Mouse (Mus musculus): Measurements from ENCODE around the gene Kcnk18.

Gene Kcnk18

DNA sequence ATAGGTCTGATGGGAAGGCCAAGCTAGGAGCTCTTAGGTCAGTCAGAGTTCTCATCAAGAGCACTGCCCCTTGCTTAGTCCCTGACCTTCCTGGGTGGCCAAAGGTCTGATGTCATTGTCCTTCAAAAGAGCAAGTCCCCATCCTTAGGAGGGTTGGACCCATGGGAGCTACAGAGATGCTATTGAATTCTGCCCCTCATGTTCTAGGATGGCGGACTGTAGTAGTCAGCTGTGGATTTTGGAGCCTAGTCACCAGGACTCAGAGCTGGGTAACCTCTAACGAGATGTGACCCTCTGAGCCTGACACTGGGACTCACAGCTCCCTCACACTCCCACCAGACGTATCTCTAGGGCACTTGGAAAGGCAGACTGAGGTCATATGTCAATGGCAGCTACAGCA lies 9.4 kb downstream of the Kcnk18 start:
- DNase-seq (ENCODE audit: low spot score), result no peak

DNA sequence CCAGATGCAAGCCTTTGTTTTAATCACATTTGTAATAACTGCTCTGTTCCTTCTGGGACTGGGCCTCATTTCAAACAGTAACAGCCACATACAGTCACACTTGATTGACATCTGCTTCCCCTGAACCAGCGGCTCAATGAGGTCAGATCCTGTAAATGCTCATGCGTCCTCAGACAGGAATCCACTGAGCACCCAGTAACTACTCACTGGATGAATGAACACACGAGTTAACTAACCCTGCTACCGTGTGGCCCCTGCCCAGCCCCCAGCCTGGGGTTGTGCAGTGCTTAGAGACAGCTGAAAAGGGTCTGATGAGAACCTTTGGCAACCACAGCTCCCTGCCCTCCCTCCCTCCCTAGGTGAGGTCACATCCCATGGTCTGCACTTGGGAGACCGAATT lies 13.8 kb downstream of the Kcnk18 start:
- DNase-seq (ENCODE audit: low spot score), result no peak

DNA sequence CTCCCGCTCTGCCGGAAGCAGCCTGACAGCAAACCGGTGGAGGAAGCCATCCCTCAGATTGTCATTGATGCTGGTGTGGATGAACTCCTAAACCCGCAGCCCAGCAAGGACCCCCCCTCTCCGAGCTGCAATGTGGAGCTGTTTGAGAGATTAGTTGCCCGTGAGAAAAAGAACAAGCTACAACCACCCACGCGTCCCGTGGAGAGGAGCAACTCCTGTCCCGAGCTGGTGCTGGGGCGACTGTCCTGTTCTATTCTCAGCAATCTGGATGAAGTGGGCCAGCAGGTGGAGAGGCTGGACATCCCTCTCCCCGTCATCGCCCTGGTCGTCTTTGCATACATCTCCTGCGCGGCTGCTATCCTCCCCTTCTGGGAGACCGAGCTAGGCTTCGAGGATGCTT lies 16.0 kb downstream of the Kcnk18 start:
- no peak for DNase-seq (ENCODE audit: low spot score)

DNA sequence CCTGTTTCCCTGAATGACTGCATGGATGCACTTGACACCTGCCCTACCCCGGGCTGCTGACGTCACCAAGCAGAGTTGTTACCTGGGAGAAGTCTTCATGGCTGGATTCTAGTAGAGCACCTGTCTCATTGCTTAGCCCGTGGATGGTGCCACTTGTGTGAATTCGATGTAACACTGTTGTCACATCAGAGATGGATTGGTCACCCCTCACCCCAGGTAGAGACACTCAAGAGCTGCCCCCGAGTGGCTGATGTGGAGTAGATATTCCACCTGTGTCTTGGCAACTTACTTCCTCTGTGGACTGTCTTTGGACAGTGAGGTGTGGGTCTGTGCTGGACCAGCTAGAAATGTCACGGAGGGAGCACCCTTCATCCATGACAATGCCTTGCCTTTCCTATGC lies 17.0 kb downstream of the Kcnk18 start:
- no peak for DNase-seq (ENCODE audit: low spot score)

DNA sequence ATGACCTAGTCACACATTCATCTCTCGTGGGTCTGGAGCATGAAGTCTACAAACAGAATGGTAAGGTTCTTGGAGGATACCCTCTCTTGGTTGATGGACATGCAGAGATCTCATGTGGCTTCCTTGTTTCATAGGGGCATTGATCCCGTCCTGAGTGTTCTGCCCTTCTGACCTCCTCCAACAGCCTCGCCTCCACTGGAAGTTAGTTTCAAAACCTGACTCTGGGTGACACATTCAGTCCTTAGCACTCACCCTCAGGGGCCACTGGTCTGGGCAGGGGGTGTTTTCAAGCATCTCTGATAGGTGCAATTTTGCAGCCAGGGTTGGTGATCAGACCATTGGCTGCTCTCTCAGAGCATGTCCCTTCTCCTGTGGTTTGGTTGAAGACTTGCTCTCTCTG lies 19.6 kb downstream of the Kcnk18 start:
- DNase-seq (ENCODE audit: low spot score), result no peak

DNA sequence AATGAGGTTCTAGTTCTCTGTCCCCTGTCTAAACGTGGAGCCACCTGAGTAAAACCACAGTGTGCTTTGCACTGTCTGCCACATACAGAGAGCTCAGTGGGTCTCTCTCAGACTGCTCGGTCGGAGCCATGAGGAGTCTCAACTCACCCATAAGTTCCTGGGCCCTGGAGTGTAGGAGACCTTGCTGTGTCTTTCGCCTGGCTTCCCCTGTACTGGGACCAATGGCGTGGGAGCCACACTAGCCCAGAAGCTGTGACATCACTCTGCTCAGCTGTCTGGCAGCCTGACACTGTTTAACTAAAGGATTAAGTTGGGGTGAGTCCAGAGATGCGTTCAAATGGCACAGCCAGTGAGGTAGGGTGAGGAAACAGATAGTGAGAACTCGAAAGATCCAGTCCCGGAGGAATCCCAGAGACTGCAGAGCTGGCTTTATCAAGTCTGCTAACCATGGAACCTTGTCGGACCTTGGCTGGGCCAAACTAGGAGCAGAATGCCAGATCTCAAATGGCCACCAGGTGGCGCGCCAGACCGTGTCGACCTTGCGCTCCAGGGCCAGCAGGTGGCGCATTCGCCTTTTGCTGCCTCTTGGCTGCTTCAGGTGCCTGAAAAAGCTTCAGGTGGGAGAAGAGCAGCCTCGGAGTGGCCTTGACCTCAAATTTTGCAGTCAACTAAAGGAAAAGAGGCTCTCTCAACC lies 20.3 kb downstream of the Kcnk18 start:
- peak; percentile 86 for DNase-seq (ENCODE audit: low spot score)

DNA sequence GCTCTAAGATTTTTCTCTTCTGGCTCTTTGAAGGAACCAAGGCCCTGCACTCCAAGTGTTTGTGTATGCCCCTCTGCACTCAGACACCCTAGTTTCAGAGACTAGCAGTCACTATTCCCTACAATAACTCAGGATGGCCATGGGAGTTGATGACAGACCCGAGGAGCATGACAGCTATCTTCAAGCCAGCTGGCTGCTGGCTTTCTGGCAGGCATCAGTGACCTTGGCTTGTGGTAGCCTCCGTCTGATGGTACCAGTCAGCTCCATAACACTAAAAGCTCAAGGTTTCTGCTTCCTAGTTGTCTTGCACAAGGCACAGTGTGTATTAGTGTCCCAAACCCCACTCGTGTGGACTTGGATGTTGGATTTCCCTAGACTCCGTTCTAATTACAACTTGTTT lies 23.0 kb downstream of the Kcnk18 start:
- DNase-seq (ENCODE audit: low spot score), result peak; percentile 35

DNA sequence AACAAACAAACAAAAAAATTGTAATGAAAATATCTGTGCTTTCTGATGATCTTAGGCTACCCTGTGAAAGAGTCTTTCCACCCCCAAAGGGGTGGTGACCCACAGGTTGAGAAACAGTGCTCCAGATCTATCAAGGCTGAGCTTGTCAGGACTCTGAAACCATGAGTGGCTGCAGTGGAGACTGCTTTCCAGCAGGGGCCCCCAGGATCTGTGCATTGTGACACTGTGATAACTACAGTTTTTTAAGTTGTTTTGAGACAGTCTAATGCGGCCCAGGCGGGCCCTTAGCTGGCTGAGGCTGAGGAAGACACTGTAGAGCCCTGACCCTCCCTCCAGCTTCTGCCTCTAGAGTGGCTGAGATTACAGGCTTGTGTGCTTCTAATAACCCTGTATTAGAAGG lies 24.0 kb downstream of the Kcnk18 start:
- DNase-seq (ENCODE audit: low spot score), result no peak

DNA sequence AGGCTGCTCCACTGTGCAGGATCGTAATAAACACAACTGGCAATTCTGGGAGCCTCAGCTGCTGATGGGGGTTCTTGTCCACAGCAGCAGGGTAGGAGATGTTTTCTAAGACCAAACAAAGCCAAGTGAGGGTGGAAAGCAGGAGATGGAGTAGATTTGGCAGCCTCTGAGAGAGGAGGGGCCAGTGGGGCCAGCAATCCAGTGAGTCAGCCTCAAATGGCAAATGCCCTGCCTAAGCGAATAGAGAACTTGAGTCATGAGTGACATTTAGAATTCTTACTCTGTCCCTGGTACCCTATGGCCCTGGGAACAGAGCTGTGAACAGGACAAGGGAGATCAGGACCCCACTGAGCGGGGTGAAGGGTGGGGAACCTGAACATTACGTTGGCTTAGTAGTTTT lies 29.1 kb downstream of the Kcnk18 start:
- DNase-seq (ENCODE audit: low spot score), result no peak

DNA sequence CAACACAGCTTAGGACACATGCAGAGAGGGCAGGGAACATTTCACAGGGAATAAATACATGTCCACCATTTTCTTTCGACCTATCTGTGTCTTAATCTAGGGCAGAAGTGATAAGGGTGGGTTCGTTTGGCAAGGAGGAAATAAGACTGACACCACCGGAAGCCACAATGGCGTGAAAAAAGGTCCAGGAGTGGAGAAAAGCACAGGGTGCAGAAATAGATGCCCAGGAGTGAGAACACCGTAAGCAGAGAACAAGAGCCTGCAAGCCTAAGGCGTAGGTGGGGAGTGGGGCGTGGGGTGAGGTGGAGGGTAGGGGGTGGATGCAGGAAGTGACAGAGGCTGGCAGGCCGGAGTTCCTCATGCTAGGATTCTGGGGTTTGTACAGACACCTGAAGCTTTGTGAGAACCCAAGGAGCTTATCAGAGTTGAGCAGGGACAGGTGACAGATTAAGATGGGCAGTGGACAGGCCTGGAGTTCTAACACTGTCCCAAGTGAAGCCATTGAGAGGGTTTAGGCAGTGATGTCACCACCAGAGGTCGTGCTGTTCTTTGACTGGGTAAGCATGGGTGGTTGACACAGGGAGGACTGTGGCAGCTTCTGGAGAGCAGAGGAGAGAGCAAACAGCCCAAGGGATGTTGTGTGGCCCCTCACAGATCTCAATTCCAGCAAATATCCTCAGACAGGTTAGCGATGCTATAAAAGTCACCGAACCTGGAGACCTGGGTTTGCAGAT lies 29.7 kb downstream of the Kcnk18 start:
- no peak for DNase-seq (ENCODE audit: low spot score)

DNA sequence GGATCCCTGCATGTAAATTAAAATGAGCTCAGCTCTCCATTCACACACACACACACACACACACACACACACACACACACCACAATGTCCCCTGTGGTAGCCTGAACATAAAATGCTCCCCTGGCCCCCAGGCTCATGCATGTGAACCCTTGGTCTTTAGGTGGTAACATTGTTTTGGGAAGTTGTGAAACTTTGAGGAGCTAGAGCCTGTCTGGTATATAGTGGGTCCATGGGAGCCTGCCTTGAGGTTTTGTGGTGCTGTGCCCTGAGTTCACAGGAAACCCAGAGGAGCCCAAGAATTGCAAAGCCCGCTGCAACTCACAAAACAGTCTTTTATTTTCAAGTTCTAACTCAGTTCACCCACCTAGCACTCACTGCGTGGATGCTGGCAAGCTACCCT lies 33.6 kb downstream of the Kcnk18 start:
- no peak for DNase-seq (ENCODE audit: low spot score)

DNA sequence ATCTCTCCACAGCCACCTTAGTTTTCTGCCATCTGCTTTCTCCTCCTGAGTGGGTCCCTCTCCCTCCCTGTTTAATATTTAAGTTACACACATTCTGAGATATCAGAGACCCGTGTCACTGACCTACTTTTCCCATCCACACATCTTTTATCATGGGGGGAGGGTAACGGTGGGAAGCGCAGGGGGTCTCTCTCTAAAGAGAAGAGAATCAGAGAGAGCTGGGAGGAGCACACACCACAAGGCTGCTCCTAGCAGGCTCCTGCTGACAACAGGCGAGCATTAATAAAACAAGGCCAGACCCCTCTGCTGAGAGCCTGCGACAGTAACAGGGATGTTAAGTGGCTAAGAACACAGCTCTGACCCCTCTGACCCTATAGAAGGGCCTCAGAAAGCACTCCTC lies 40.6 kb downstream of the Kcnk18 start:
- no peak for DNase-seq (ENCODE audit: low spot score)

DNA sequence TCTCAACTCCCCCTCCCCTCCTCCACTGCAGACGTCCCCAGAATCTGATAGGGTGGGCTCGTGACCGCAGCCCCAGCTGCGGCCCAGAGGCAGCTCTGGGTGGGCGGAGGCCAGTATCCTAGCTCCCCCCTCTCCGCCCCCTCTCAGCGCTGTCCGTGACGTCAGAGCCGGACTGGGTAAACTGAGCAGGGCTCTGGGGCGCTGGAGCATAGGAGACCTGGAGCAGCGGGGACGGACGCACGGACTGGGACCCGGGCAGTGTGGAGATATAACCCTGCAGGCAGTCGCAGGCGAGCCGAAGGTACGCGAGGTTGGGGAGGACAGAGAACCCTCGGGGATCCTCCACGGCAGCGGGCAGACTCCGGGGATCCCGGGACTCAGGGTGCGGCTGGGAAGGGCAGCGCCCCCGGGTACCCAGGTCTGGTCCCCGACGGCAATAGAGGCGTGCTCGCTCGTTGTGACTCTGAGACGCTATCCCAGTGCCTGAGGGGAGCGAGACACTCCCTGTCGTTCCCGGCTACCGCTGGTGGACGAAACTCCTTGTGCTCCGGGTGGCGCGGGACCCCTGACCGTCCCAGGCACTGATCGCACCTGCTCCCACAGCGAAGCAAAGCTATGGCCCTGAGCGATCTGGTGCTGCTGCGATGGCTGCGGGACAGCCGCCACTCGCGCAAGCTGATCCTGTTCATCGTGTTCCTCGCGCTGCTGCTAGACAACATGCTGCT lies 41.9 kb downstream of the Kcnk18 start, which contains the start of gene Slc18a2:
TSS of gene Slc18a2 (plus strand) at position 179 of the 725 bp plus-strand sequence.
- DNase-seq (ENCODE audit: low spot score), result peak; percentile 67

DNA sequence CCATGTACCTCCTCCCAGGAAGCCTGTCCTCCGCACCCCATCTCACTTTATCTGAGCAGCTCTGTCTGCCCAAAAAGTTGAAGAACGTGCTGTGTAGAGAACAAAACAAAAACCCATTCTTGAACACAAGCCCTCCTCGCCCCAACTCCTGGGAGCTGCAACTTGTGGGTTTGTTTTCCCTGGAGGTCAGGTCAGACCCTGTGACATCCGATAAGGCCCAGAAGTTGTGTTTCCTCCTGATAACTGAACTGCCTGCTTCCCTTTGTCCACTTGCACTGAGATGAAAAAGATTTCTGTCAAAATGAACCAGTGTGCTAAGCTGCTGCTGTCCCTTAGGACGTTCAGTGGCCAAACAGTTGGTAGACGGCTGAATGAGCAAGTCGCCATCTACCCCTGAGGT lies 42.6 kb downstream of the Kcnk18 start:
- DNase-seq (ENCODE audit: low spot score), result no peak

DNA sequence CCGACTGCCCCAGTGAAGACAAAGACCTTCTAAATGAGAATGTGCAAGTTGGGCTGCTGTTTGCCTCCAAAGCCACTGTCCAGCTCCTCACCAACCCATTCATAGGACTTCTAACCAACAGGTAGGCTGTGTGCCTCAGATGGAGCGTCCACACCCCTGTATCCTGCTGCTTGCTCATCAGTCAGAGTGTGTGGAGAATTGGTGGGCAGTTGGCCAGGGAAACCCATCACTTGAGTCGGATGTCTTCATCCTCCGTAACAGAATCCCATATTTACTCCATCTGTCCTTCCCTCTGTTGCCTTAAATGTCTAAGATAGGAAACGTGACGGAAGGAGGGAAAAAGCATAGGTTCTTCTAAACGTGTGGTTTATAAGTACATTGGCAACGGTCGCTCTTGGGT lies 44.2 kb downstream of the Kcnk18 start:
- no peak for DNase-seq (ENCODE audit: low spot score)

DNA sequence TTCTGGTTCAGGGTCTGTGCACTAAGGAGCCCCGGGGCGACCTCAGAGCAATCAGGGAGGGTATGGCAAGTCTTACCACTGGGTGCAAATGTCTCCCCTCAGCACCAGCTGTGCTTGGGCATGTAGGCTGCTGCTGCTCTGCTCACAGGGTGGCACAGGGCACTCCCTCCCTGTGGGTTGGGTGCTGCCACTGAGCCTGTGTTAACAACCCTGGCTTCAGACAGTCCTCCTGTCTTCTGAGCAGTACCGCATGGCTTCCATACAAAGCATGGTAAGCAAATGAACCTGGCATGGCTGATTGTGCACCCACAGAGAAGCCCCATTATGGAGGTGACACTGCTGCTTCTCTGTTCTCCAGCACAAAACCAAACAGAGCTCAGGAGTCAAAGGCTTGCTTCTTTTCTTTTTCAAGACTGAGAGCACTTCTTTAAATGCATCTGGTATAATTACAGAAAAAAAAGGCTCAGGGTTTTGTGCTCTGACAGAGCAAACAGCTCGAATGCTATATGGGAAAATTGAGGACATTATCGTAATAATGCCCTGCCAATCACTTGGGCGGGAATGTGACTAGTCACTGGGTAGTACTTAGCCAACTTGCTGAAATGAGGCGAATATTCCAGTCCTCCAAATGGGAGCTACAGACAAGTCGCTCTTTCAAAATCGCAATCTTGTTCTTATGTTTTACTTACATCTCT lies 46.0 kb downstream of the Kcnk18 start:
- no peak for DNase-seq (ENCODE audit: low spot score)

DNA sequence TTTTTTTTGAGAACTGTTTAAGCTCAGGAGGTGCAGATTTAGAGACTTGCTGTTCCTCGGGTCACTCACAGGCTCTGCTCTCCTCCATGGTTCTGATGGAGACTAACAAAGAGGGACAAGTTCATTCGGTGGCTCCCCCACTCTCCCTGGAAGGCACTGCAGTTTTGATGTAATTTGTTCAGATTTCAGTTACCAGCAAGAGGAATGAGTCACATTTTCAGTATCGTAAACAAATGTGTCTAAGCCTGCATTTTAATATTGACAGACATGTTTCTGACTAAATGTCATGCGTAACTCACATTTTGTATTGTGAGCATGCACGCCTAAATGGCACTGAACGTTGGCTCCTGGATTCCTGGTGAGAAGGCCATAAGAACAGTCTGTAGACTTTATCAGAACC lies 46.9 kb downstream of the Kcnk18 start:
- DNase-seq (ENCODE audit: low spot score), result no peak

DNA sequence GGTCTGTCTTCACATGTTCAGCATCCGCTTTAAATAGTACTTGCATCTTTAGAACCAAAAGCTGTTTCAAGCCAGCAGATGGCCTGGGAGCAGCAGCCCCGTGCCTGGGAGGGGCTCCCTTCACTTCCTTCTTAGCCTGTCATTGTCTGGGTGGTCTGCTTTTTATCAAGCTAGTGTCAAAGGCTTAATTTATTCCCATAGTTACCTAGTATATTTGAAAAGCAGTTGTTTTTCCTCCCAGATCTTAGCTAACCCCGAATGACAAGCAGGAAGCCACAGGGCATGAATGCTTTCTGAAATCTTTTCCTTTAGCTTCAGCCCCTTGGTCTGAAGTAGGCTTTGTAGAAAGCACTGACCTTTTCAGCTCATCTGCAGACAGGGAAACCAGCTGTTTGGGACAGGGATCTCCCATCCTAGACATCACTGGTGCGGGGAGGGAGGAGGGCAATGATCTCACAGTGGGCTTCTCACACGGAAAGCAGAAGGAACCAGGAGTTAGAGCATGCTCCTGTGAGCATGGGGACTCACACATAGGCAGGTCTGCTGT lies 48.5 kb downstream of the Kcnk18 start:
- no peak for DNase-seq (ENCODE audit: low spot score)

DNA sequence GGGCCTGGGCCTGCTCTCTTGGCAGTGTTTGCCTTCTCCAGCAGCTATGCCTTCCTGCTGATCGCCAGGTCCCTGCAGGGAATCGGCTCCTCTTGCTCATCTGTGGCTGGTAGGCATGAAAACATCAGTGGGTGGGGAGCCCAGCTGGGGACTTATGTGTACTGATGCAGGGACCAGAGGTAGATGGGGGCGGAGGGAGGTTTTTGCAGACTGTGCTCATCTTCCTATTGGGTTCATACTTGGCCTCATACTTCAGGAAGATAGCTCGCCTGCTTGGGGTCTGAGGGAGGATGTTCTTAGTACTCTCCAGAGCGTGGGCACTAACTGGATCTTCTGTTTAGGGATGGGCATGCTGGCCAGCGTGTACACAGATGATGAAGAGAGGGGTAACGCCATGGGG lies 54.2 kb downstream of the Kcnk18 start:
- DNase-seq (ENCODE audit: low spot score), result no peak

DNA sequence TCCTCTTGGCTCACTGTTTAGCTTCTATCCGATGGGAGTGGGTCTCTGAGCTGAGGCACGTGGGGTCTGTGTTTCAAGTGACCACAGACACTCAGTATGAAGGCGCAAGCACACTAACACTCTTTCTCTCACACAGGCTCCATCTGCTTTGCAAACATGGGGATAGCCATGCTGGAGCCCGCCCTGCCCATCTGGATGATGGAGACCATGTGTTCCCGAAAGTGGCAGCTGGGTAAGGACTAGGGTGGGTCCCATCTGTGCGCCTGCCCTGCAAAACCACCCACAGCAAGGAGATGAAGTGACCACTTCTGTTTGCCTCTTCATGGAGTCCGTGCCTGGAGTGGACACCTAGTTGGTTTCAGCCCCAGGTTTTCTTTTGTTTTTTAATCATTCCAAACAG lies 57.3 kb downstream of the Kcnk18 start:
- DNase-seq (ENCODE audit: low spot score), result no peak

DNA sequence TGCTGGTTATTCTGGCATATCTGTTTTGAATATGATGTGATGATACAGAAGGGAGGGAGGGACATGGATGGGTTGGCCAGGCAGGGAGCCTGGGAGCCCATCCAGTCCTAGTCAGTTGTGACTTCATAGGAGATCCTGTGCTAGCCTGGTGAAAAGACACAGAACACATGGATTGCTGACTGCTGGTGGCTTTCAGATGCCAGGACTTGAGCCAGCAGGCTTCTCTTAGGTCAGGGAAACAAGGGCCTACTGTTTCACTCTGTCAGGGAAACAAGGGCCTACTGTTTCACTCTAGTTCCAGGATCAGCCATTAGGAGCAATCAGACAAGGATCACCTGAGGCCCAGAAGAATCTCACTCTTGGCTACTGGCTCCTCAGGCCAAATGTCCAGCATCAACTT lies 61.8 kb downstream of the Kcnk18 start:
- DNase-seq (ENCODE audit: low spot score), result no peak

DNA sequence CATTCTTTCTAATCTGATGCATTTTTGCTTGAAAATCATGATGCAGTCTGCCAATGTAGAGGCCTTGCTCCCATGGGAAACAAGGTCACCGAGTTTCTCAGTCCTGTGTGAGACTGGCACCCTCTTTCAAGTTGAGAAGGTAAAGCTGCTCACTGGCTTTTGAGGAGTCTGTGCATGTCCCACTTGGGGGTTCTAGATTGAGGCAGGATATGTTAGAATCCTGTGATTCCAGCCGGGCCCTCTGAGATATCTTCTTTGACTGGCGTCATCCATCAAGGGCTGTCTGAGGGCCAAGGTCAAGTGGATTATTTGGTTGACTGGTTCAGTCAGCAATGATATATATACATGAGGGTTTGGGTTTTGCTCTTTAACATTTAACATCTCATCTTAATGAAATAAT lies 63.0 kb downstream of the Kcnk18 start:
- DNase-seq (ENCODE audit: low spot score), result no peak
